In genomic region chr17:3448725-3449124, GRCm38 (mm10) we compare ENCODE assay signal across 8 mouse cellular contexts.
A peak's percentile ranks its signal among the peaks of the same experiment; 100 is the strongest.
DNase-seq lines count a peak whose midpoint lies in the region; ATAC-seq and TF ChIP-seq lines count a peak whose summit lies in the region.
"Had no signal": no experiment of that assay in that cellular context is flagged by ENCODE, and none has a peak within 500 bp of the region (broad histone marks: within the 10 kb centered on the region; RNA-seq: fewer than 3 reads in every experiment).

No protein-coding gene starts in this region.

- H3K9ac ChIP-seq in forebrain, embryonic 16.5 days (replicated peaks; ENCODE audit: low read depth, low read length) = no peak overlapping the region
- H3K9ac ChIP-seq in lung, embryonic 14.5 days = no peak overlapping the region
- H3K9ac ChIP-seq: heart, embryonic 15.5 days had no signal

- no peaks in the 10 kb centered on the region for H3K27me3 ChIP-seq in forebrain, embryonic 16.5 days (replicated peaks; ENCODE audit: control insufficient read depth, insufficient read depth, low read length)
- no peaks in the 10 kb centered on the region for H3K27me3 ChIP-seq in lung, embryonic 14.5 days (ENCODE audit: insufficient read depth, low read length)
- H3K27me3 ChIP-seq: heart, embryonic 15.5 days had no signal

- no peak overlapping the region for H3K4me3 ChIP-seq in forebrain, embryonic 16.5 days (replicated peaks; ENCODE audit: low read length)
- no peak overlapping the region for H3K4me3 ChIP-seq in lung, embryonic 14.5 days (ENCODE audit: low read depth, low read length)
- H3K4me3 ChIP-seq: heart, embryonic 15.5 days had no signal

- no peaks in the 10 kb centered on the region for H3K9me3 ChIP-seq in forebrain, embryonic 16.5 days (ENCODE audit: control insufficient read depth, low read length)
- no peaks in the 10 kb centered on the region for H3K9me3 ChIP-seq in lung, embryonic 14.5 days (ENCODE audit: low read depth, low read length)
- H3K9me3 ChIP-seq: heart, embryonic 15.5 days had no signal

- peaks cover 7% of the 10 kb centered on the region for H3K36me3 ChIP-seq in forebrain, embryonic 16.5 days (ENCODE audit: control insufficient read depth, insufficient read depth)
- H3K36me3 ChIP-seq in lung, embryonic 14.5 days (ENCODE audit: insufficient read depth) = no peaks in the 10 kb centered on the region
- H3K36me3 ChIP-seq: heart, embryonic 15.5 days had no signal

- peak; percentile 86 for TF ChIP-seq CTCF in lung, embryonic 14.5 days (IDR thresholded peaks at IDR 0.05; ENCODE audit: low read depth)

- no peak overlapping the region for H3K4me2 ChIP-seq in forebrain, embryonic 16.5 days (ENCODE audit: low read length)
- H3K4me2 ChIP-seq in lung, embryonic 14.5 days = no peak overlapping the region
- H3K4me2 ChIP-seq: heart, embryonic 15.5 days had no signal

- 30% methylated on average over 3 of the region's 3 CpGs for WGBS in forebrain, embryonic 16.5 days
- 26% methylated on average over 3 of the region's 3 CpGs for WGBS in lung, embryonic 14.5 days

- peaks cover 2% of the 10 kb centered on the region for H3K4me1 ChIP-seq in forebrain, embryonic 16.5 days (replicated peaks; ENCODE audit: control insufficient read depth, insufficient read depth, low read length)
- no peaks in the 10 kb centered on the region for H3K4me1 ChIP-seq in lung, embryonic 14.5 days (ENCODE audit: insufficient read depth)

- peak; percentile 55; the same call in 1 of the 2 replicates for ATAC-seq in forebrain, embryonic 16.5 days
- 0 out of 2 replicates have a peak, but pooled peaks have one; percentile 18 for ATAC-seq in lung, embryonic 14.5 days (ENCODE audit: insufficient read depth)

- peak; percentile 69 for DNase-seq in A20 (ENCODE audit: low read depth, low spot score)
- DNase-seq in CD8-positive naive resting alpha-beta T cell, adult 2 months (ENCODE audit: low read depth in 2 of 2, low spot score in 2 of 2) = peak; percentile 17 to 34
- DNase-seq in c-Kit-positive CD71-positive TER-119-positive erythroid progenitor cells, embryonic 14.5 days (ENCODE audit: low spot score) = peak; percentile 29
- peak; percentile 74 for DNase-seq in kidney, postnatal 14 days
- peak; percentile 94 for DNase-seq in lung, embryonic 14.5 days
- peak; percentile 60 for DNase-seq in right cerebral cortex, adult 18-20 months

- no peak overlapping the region for H3K27ac ChIP-seq in forebrain, embryonic 16.5 days (ENCODE audit: low read length)
- H3K27ac ChIP-seq in lung, embryonic 14.5 days (ENCODE audit: low read depth) = no peak overlapping the region
- H3K27ac ChIP-seq: heart, embryonic 15.5 days had no signal

Comparison
In these comparisons a context has a peak if more than half of its experiments do, and no peak if none do; other contexts are left out.
1. DNase-seq: peak in every context shown above with its lines; median percentile 94 in lung, embryonic 14.5 days; 74 in kidney, postnatal 14 days; 69 in A20; 60 in right cerebral cortex, adult 18-20 months; 29 in c-Kit-positive CD71-positive TER-119-positive erythroid progenitor cells, embryonic 14.5 days; 26 in CD8-positive naive resting alpha-beta T cell, adult 2 months.